Mouse (Mus musculus) CD8-positive naive resting alpha-beta T cell, adult 2 months (primary cell): ENCODE data around the gene Trem3.

Source experiments
- DNase-seq, 2 experiments: peaks; one replicate each; pipeline ENCODE4 v3.0.0; 2022; ENCODE audit warnings: low read depth in 2 of 2, low spot score in 2 of 2

Trem3 gene

GRCm38 (mm10) chr17:48269833-48270232 is 22.3 kb downstream of the Trem3 start:
- DNase-seq = no peak

- DNase-seq = no peak
Measured at GRCm38 (mm10) chr17:48272158-48272557, 24.6 kb downstream of the Trem3 start.

GRCm38 (mm10) chr17:48272598-48272997 is 25.0 kb downstream of the Trem3 start:
- no peak for DNase-seq

GRCm38 (mm10) chr17:48274098-48274497 is 26.5 kb downstream of the Trem3 start:
- DNase-seq = no peak

- peak; percentile 70 to 81 for DNase-seq
Measured at GRCm38 (mm10) chr17:48274885-48275284, 27.3 kb downstream of the Trem3 start.

GRCm38 (mm10) chr17:48275736-48276135 is 28.2 kb downstream of the Trem3 start:
- DNase-seq = no peak

- DNase-seq = no peak
Measured at GRCm38 (mm10) chr17:48278381-48278780, 30.8 kb downstream of the Trem3 start.

GRCm38 (mm10) chr17:48279002-48279401 is 31.4 kb downstream of the Trem3 start:
- DNase-seq = no peak

- no peak for DNase-seq
Measured at GRCm38 (mm10) chr17:48280943-48281738, 33.6 kb downstream of the Trem3 start.

- no peak for DNase-seq
Measured at GRCm38 (mm10) chr17:48281739-48282085, 34.1 kb downstream of the Trem3 start.

GRCm38 (mm10) chr17:48286765-48287164 is 39.2 kb downstream of the Trem3 start:
- no peak for DNase-seq

GRCm38 (mm10) chr17:48287276-48287675 is 39.7 kb downstream of the Trem3 start:
- no peak for DNase-seq

- no peak for DNase-seq
Measured at GRCm38 (mm10) chr17:48293500-48294194, 46.1 kb downstream of the Trem3 start.

- no peak for DNase-seq
Measured at GRCm38 (mm10) chr17:48299203-48299602, 51.6 kb downstream of the Trem3 start, which contains the start of gene Treml2. Gene Treml2 (plus strand): TSS chr17:48299498.

GRCm38 (mm10) chr17:48299756-48300155 is 52.2 kb downstream of the Trem3 start:
- DNase-seq = peak in 1 of 2 experiments; percentile 18

GRCm38 (mm10) chr17:48300199-48300598 is 52.6 kb downstream of the Trem3 start:
- DNase-seq = peak; percentile 18 to 43

- DNase-seq = peak; percentile 44 to 62
Measured at GRCm38 (mm10) chr17:48300861-48301260, 53.3 kb downstream of the Trem3 start.

GRCm38 (mm10) chr17:48301792-48302191 is 54.2 kb downstream of the Trem3 start:
- DNase-seq = no peak
